Mouse (Mus musculus) layer of hippocampus, postnatal 25 days (tissue): ENCODE data around the gene Lrrc19. TPM values are rescaled to one million over a fixed set of nuclear protein-coding genes. Genes with fewer than 3 reads are reported as not detected.

Source experiments
- DNase-seq, 2 experiments: peaks; one replicate each; pipeline ENCODE4 v3.0.0; 2022; ENCODE audit warnings: mixed read lengths in 2 of 2, low spot score in 1 of 2; ENCODE audit errors: extremely low spot score in 1 of 2
- microRNA-seq, 2 experiments: library from miRNA; unstranded; fragments of <30 nt; microRNA quantifications; one replicate each; pipeline ENCODE4 v1.2.0; 2021
- total RNA-seq, 2 experiments: library from RNA; stranded (reverse); gene quantifications; 2 replicates each; pipeline ENCODE4 v1.2.3; 2021

Lrrc19 gene
- total RNA-seq, 2 experiments from 2014 or later = not detected

- DNase-seq = no peak
Measured at GRCm38 (mm10) chr4:94592709-94593108, 57.2 kb downstream of the Lrrc19 start.

DNA sequence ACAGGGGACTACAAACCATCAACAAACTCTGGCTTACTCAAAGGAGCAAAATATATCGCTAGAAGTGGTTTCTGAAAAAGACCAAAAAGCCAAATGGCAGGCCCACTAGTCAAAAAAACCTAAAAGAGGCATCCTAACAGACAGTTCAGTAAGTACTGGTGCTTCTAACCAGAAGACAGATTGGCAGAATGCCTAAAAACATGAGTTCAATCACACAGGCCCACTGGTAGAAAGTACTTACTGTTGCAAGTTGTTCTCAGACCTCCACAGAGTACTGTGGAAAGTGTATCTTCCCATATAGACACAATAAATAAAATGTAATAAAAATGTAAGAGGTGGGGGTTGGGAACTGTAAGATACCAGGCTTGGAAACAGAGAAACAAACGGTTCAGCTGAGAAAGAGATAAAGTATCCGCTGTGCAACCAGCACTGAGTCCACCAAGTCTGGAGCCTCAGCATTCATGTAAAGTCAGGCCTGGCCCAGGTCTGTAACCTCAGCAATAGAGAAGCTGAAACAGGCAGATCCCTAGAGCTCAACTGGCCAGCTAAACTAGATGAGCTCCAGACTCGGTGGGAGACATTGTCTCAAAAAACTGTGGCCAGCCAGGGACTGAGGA lies 58.1 kb downstream of the Lrrc19 start:
- DNase-seq = no peak

Small RNA genes within 50 kb of the gene (microRNA-seq; reads per million reads assigned to microRNA genes)
- 869 to 933 reads per million in 2 experiments for gene Mir872

Other genes starting within 250 kb of the Lrrc19 start
- not detected for gene Gm10306, start 93.6 kb downstream of the Lrrc19 start, total RNA-seq
- gene Caap1, start 93.3 kb downstream of the Lrrc19 start, total RNA-seq = 10 to 100 TPM; 10.8 to 11.5 TPM
- 10 to 100 TPM; 44.6 to 47.8 TPM for gene Plaa, start 46.9 kb downstream of the Lrrc19 start, total RNA-seq
- gene Ift74, start 35.7 kb downstream of the Lrrc19 start, total RNA-seq = 10 to 100 TPM; 26.7 to 27.4 TPM
- 10 to 100 TPM in 1 of 2 experiments, 1 to 10 TPM in 1; 6.7 to 11.2 TPM for gene Tek, start 89.1 kb upstream of the Lrrc19 start, total RNA-seq